Mouse (Mus musculus) T-helper 17 cell (primary cell): ENCODE measurements around the gene Rgp1.
"Not testable (repeated sequence)": the region's sequence is repeated elsewhere in the genome, so short reads cannot be mapped to it uniquely, and the experiment has no call there.

ENCODE experiments used
- in situ Hi-C, 2 experiments: fragments of 300-600 bp; cut with MboI, MseI; formaldehyde crosslinking; loops; 1 replicate in 1 of 2; 2 replicates in 1 of 2; pipeline ENCODE4 v1.15.1; 2025; ENCODE audit warnings: high pct_unique_total_duplicates in 2 of 2

Rgp1 gene

DNA sequence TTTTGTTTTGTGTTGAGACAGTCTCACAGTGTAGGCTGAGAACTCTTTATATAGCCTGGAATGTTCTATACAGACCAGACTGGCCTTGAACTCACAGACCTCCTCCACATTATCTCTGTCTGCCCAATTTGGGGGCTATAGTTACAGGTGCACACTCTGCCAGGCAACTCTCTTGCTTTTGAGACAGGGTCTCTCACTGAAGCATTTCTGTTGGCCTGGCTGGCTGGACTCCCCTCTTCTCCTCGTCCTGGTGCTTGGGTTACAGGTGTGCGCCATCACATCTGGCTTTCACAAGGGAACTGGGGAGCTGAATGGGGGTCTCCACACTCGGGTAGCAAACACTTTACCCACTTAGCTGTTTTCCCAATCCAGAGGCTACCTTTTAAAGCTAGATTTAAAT is 13.4 kb downstream of the Rgp1 start:
- in situ Hi-C loops = no loop called here

- in situ Hi-C loops = no loop called here
Observed at GRCm38 (mm10) chr4:43593453-43593852, 14.9 kb downstream of the Rgp1 start.

- in situ Hi-C loops = not testable (repeated sequence)
Observed at GRCm38 (mm10) chr4:43596597-43596996, 18.1 kb downstream of the Rgp1 start.

DNA sequence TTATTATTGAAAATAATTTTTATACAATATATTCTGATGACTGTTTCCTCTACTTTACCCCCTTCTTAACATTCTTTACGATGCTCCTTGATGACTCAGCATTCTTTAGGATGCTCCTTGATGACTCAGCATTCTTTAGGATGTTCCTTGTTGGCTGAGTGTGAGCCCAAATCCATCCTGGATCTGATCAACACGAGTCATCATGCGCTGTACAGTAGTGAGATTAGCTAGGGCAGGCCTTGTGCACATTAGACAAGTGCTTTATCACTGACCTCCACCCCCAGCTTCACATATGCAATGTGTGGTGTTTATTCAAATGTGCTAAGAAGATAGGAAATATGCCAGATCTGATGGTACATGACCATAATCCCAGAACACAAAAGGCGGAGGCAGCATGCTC is 19.7 kb downstream of the Rgp1 start:
- in situ Hi-C loops = no loop called here

- in situ Hi-C loops = no loop called here
Observed at GRCm38 (mm10) chr4:43598650-43599380, 20.3 kb downstream of the Rgp1 start.

DNA sequence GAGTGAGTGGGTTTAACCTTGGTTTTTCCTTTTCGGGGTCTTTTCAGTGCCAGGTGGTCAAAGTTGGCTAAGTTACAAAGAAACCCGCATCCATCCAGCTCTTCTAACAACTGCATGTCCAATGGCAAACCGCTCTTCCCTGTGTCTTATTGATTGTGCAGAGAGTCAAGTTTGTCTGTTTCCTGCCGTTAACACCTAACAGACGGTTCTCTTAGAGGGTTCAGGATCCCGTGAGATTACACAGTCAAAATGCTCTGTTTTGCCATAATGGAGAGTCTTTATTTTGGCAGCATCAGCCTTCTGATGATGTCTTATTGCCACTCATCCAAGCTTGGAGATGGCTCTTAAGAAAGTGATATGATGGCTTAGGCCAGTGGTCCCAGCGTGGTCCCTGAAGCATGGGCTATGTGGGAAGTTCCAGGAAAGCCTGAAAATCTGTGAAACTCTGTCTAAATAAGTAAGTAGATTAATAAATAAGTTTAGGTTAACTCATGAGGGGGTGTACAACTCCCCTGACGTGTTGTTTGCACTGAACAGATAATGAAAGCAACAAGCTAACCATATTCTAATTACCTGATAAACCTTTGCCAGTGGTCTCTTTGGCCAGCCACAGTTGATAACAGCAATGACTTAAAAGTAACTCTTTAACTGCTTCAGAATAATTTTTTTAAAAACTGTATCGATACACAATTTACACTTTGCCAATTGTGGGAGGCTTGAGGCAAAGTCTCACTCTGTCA is 21.9 kb downstream of the Rgp1 start:
- in situ Hi-C loops = loop anchor here in 1 of 2 experiments (25.0 kb wide), 1 partner anchor 1288 kb away; the partner anchor contains the start of gene Fam205a3

DNA sequence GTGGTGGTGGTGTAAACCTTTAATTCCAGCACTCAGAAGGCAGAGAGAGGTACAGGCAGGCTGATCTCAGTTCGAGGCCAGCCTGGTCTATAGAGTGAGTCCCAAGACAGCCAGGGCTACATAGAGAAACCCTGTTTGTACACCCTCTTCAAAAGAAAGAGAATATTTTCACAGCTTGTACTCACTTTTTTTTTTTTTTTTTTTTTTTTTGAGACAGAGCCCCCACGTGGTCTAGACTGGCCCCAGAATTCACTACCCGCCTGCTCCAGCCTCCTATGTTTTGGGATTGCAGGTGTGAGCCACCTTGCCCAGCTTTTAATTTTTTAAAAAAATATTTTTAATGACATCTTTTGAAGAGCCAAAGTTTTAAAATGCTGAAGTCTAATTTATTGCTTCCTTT is 25.6 kb downstream of the Rgp1 start:
- in situ Hi-C loops = loop anchor here in 1 of 2 experiments (25.0 kb wide), 1 partner anchor 1292 kb away; the partner anchor contains the start of gene Fam205a3

- in situ Hi-C loops = loop anchor here in 1 of 2 experiments (25.0 kb wide), 1 partner anchor 1293 kb away; the partner anchor contains the start of gene Fam205a3
Observed at GRCm38 (mm10) chr4:43604751-43605685, 26.5 kb downstream of the Rgp1 start.

DNA sequence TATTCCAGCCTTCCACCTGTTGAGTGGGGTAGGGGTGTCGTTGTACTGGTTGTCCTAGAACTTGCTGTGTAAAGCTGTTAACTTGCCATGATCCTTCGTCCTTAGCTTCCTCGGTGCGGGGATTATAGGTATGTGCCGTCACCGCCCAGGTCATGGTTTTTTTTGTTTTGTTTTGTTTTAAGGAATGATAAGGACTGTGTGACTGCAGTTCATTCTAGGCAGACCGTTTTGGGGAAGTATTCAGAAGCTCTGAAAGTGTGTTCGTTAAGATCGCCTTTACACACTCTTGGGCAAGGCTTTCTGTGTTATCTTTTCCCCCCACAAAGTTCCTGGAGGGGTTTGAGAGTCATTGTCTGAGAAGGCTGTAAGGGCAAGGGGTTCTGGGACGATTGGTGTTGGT is 34.0 kb downstream of the Rgp1 start:
- in situ Hi-C loops = loop anchor here in 1 of 2 experiments (25.0 kb wide), 1 partner anchor 1300 kb away; the partner anchor contains the start of gene Fam205a3

DNA sequence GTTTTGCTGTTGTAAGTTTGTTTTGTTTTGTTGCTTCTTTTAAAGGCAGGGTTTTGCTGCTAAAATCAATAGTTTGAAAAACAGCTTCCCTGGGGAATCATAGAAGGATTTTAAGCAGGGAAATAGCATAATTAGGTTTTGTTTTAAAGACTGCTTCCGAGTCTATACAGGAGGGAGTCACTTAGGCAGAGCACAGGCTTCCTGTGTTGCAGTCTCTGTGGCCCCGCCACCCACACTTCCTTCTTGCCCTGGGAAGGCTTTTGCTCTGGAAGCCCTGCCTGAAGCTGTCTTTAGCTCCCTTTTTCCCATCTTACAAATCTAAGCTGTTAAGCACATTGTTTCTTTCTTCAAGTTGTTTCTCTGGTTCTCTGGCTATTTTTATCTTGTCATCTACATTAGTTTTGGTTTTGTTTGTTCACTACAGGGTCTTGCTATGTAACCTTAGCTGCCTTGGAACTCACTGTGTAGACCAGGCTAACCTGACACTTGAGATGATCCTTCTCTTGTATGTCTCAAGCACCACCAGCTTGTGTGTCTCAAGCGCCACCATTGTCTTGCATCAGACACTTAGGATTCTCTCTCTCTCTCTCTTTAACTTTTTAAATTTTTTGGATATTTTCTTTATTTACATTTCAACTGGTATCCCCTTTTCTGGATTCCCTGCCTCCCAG is 34.7 kb downstream of the Rgp1 start:
- in situ Hi-C loops = loop anchor here in 1 of 2 experiments (25.0 kb wide), 1 partner anchor 1301 kb away; the partner anchor contains the start of gene Fam205a3

GRCm38 (mm10) chr4:43620146-43620778 is 41.7 kb downstream of the Rgp1 start:
- in situ Hi-C loops = loop anchor here in 1 of 2 experiments (25.0 kb wide), 1 partner anchor 1308 kb away; the partner anchor contains the start of gene Fam205a3

DNA sequence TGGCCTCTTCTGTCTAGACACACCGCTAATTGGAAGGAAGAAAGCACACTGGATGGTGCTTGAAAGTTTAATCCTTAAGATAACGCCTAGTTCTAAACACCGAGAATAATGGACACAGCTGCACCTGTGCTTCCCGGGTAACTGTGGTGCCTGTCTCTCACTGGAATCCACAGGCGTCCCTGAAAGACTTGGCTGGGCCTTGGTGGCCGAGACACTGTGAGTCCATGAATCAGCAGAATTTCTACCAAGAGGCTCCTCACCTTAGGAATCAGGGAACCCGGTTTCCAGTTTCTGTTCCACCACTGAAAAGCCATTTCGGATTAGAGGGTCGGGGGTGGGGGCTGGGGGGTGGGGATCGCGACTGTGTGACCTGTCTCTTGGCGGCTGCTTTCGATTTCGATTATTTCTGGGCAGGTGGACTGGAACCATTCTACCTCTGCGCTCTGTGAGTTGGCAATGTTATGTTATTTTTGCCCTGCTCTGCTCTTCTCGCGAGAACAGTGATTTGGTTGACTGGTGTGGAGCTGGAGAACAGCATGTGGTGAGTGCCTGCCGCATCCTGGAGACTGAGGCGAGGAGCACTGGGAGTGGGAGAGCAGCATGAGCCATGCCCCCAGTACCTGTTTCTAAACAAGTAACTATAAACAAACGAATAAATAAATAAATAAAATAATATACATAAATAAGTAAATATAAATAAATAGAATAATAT is 50.7 kb downstream of the Rgp1 start:
- in situ Hi-C loops = no loop called here

- in situ Hi-C loops = loop anchor here (5.0 kb wide), 1 partner anchor 77 kb away; no protein-coding TSS in a partner anchor
Observed at GRCm38 (mm10) chr4:43630030-43630581, 51.6 kb downstream of the Rgp1 start.

DNA sequence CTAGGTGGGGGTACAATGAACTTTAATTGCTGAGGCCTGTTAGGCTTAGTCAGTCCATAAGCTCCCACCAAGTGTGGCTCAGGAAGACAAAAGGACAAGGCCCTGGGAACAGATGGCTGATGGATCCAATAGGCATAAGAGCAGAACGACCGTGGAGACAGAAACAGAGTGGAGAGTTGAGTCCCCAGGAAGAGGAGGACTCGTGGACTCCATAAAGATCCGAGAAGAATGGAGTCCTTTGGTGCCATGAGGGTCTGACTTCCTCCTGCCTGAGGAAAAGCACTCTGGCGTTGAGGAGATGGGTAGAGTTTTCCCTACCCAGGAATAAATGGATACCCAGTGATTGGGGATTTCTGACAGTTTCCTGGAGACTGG is 52.1 kb downstream of the Rgp1 start:
- in situ Hi-C loops = loop anchor here (5.0 kb wide), 1 partner anchor 77 kb away; no protein-coding TSS in a partner anchor

DNA sequence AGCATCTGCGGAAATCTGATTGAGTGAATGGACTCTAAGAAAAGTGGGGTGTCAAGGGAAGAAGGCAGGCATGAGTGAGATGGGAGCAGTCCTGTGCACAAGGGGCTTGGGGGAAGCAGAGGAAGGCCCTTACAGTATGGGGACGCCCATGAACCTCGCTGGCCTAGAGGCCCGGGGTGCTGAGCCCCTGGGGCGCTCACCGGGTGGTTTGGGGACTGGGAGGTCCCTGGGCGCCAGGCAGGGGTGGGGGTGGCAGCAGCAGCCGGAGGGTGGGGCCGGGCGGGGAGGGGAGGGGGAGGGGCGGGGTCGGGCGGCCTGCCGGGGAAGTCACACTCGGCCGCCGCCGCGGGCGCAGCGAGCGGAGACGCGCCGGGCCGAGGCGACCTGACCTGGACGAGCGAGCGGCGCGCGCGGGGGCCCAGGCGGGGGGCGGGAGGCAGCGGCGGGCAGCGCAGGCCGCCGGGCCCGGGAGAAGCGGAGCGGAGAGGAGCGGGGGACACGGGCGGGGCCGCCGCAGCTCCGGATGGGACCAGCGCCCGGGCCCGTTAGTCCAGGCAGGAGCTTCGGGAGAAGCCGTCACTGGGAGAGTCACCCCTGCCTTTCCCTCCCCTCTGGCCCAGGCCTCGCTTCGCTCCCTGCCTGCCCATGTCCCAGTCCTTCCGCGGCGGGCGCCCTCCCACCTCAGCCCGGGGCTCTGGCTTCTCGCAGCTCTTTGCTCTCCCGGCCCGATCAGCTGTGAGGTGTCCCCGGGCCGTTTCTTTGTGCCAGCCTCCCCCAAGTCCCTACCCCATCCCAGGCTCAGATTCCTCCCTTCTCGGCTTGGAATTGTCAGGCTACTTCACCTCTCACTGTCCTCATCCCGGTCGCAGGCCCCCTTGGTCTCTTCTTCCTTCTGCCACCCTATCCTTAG is 52.8 kb downstream of the Rgp1 start, which contains the start of gene Npr2:
Npr2 (plus strand) TSS at position 890 of the 910 bp plus-strand sequence.
- in situ Hi-C loops = loop anchor here (5.0 kb wide), 1 partner anchor 76 kb away; no protein-coding TSS in a partner anchor

DNA sequence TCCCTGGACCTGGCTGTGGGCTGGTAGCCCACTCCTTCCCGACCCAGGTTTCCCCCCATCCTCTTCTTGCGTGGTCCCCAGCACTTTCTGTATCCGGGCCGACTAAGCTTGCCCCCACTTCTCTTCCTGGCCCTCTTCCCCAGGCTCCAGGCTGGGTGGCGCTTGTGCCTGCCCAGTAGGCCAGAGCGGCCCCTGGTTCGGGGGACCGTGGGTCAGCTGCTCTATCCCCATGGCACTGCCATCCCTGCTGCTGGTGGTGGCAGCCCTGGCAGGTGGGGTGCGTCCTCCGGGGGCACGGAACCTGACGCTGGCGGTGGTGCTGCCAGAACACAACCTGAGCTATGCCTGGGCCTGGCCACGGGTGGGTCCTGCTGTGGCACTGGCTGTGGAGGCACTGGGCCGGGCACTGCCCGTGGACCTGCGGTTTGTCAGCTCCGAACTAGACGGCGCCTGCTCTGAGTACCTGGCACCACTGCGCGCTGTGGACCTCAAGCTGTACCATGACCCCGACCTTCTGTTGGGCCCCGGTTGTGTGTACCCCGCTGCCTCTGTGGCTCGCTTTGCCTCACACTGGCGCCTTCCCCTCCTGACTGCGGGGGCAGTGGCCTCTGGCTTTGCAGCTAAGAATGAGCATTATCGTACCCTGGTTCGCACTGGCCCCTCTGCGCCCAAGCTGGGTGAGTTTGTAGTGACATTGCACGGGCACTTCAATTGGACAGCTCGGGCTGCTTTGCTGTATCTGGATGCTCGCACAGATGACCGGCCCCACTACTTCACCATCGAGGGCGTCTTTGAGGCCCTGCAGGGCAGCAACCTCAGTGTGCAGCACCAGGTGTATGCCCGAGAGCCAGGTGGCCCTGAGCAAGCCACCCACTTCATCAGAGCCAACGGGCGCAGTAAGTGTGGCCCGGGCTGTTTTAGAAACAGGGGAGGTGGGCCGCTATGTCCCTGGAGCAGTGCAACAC is 53.7 kb downstream of the Rgp1 start:
- in situ Hi-C loops = loop anchor here (5.0 kb wide), 1 partner anchor 75 kb away; no protein-coding TSS in a partner anchor

GRCm38 (mm10) chr4:43633296-43633695 is 54.8 kb downstream of the Rgp1 start:
- in situ Hi-C loops = loop anchor here (5.0 kb wide), 1 partner anchor 74 kb away; no protein-coding TSS in a partner anchor
